Mouse (Mus musculus): ENCODE data around the gene Ehbp1l1. TPM values are rescaled to one million over a fixed set of nuclear protein-coding genes. Genes with fewer than 3 reads are reported as not detected.

The Ehbp1l1 gene
- polyA plus RNA-seq, 1 experiment from 2014 or later = 8.9 TPM

Small RNA genes lying within 50 kb of the gene (microRNA-seq; reads per million reads assigned to microRNA genes)
- gene Mir6987 = 1.1 reads per million

Other genes starting within 250 kb of the Ehbp1l1 start
- 43.6 and 45.3 TPM in 2 replicates for gene Mus81, start 237.9 kb downstream of the Ehbp1l1 start, polyA plus RNA-seq (2014; fragmentation: Nextera tagmentation; extraction: Ambion mirVana)
- gene Cfl1, start 235.9 kb downstream of the Ehbp1l1 start, polyA plus RNA-seq (2014; fragmentation: Nextera tagmentation; extraction: Ambion mirVana) = 3,473 and 3,739 TPM in 2 replicates
- gene 1700020D05Rik, start 222.5 kb downstream of the Ehbp1l1 start, polyA plus RNA-seq (2014; fragmentation: Nextera tagmentation; extraction: Ambion mirVana) = 0.71 and 0.75 TPM in 2 replicates
- gene Snx32, start 215.8 kb downstream of the Ehbp1l1 start, polyA plus RNA-seq (2014; fragmentation: Nextera tagmentation; extraction: Ambion mirVana) = 95.2 and 107 TPM in 2 replicates
- 0.14 TPM in 1 of 2 replicates, not detected in the other for gene Ovol1, start 165.7 kb downstream of the Ehbp1l1 start, polyA plus RNA-seq (2014; fragmentation: Nextera tagmentation; extraction: Ambion mirVana)
- 2.6 and 3.7 TPM in 2 replicates for gene Ap5b1, start 158.3 kb downstream of the Ehbp1l1 start, polyA plus RNA-seq (2014; fragmentation: Nextera tagmentation; extraction: Ambion mirVana)
- gene Rnaseh2c, start 124.4 kb downstream of the Ehbp1l1 start, polyA plus RNA-seq (2014; fragmentation: Nextera tagmentation; extraction: Ambion mirVana) = 49.8 and 51.7 TPM in 2 replicates
- gene Kat5, start 116.1 kb downstream of the Ehbp1l1 start, polyA plus RNA-seq (2014; fragmentation: Nextera tagmentation; extraction: Ambion mirVana) = 45.6 and 47.3 TPM in 2 replicates
- 26.9 and 31.0 TPM in 2 replicates for gene Rela, start 88.8 kb downstream of the Ehbp1l1 start, polyA plus RNA-seq (2014; fragmentation: Nextera tagmentation; extraction: Ambion mirVana)
- gene Sipa1, start 62.6 kb downstream of the Ehbp1l1 start, polyA plus RNA-seq (2014; fragmentation: Nextera tagmentation; extraction: Ambion mirVana) = 7.7 and 12.6 TPM in 2 replicates
- gene Map3k11, start 37.6 kb downstream of the Ehbp1l1 start, polyA plus RNA-seq (2014; fragmentation: Nextera tagmentation; extraction: Ambion mirVana) = 6.8 and 11.1 TPM in 2 replicates
- 34.4 and 34.5 TPM in 2 replicates for gene Pcnx3, start 37.4 kb downstream of the Ehbp1l1 start, polyA plus RNA-seq (2014; fragmentation: Nextera tagmentation; extraction: Ambion mirVana)
- not detected in 2 replicates for gene Kcnk7, start 21.9 kb downstream of the Ehbp1l1 start, polyA plus RNA-seq (2014; fragmentation: Nextera tagmentation; extraction: Ambion mirVana)
- gene Fam89b, start 3.3 kb upstream of the Ehbp1l1 start, polyA plus RNA-seq (2014; fragmentation: Nextera tagmentation; extraction: Ambion mirVana) = 145 and 152 TPM in 2 replicates
- gene Ltbp3, start 14.6 kb upstream of the Ehbp1l1 start, polyA plus RNA-seq (2014; fragmentation: Nextera tagmentation; extraction: Ambion mirVana) = 14.0 and 25.7 TPM in 2 replicates
- 78.5 and 78.6 TPM in 2 replicates for gene Scyl1, start 45.1 kb upstream of the Ehbp1l1 start, polyA plus RNA-seq (2014; fragmentation: Nextera tagmentation; extraction: Ambion mirVana)
- 9.4 and 12.7 TPM in 2 replicates for gene Frmd8, start 149.0 kb upstream of the Ehbp1l1 start, polyA plus RNA-seq (2014; fragmentation: Nextera tagmentation; extraction: Ambion mirVana)
- 0.59 and 1.3 TPM in 2 replicates for gene Slc25a45, start 151.5 kb upstream of the Ehbp1l1 start, polyA plus RNA-seq (2014; fragmentation: Nextera tagmentation; extraction: Ambion mirVana)
- gene Tigd3, start 167.8 kb upstream of the Ehbp1l1 start, polyA plus RNA-seq (2014; fragmentation: Nextera tagmentation; extraction: Ambion mirVana) = 11.4 and 12.8 TPM in 2 replicates
- gene Dpf2, start 186.7 kb upstream of the Ehbp1l1 start, polyA plus RNA-seq (2014; fragmentation: Nextera tagmentation; extraction: Ambion mirVana) = 85.3 and 102 TPM in 2 replicates
- gene Cdc42ep2, start 198.5 kb upstream of the Ehbp1l1 start, polyA plus RNA-seq (2014; fragmentation: Nextera tagmentation; extraction: Ambion mirVana) = 16.7 and 17.4 TPM in 2 replicates
- gene Pola2, start 237.9 kb upstream of the Ehbp1l1 start, polyA plus RNA-seq (2014; fragmentation: Nextera tagmentation; extraction: Ambion mirVana) = 18.0 and 21.6 TPM in 2 replicates